Mouse (Mus musculus) embryonic facial prominence, embryonic 12.5 days (tissue): ENCODE data around the gene Slc25a41. TPM values are rescaled to one million over a fixed set of nuclear protein-coding genes. Genes with fewer than 3 reads are reported as not detected.

Experiments used
- ATAC-seq: fragments of 200-750 bp; cut with Nextera tagmentation; 2 replicates; pipeline ENCODE4 v1.8.0; 2017; ENCODE audit not compliant: insufficient number of reproducible peaks, insufficient read depth, low FRiP score, low TSS enrichment
- H3K27ac ChIP-seq: fragments of 300-500 bp; sonication (generic); 2 replicates; pipeline ENCODE4 v1.5.1; 2016; ENCODE audit warnings: mild to moderate bottlenecking
- H3K27me3 ChIP-seq: fragments of 300-500 bp; sonication (generic); 2 replicates; pipeline ENCODE4 v1.6.1; 2016; ENCODE audit warnings: mild to moderate bottlenecking, moderate library complexity
- H3K36me3 ChIP-seq: fragments of 300-500 bp; sonication (generic); 2 replicates; pipeline ENCODE4 v1.6.1; 2016; ENCODE audit warnings: mild to moderate bottlenecking
- H3K4me1 ChIP-seq: fragments of 300-500 bp; sonication (generic); 2 replicates; pipeline ENCODE4 v1.6.1; 2016
- H3K4me2 ChIP-seq: fragments of 300-500 bp; sonication (generic); replicated peaks from 2 replicates; pipeline ENCODE4 v1.6.1; 2016; ENCODE audit warnings: mild to moderate bottlenecking, moderate library complexity
- H3K4me3 ChIP-seq: fragments of 300-500 bp; sonication (generic); 2 replicates; pipeline ENCODE4 v1.5.1; 2016; ENCODE audit warnings: mild to moderate bottlenecking
- H3K9ac ChIP-seq: fragments of 300-500 bp; sonication (generic); 2 replicates; pipeline ENCODE4 v1.6.1; 2016; ENCODE audit warnings: mild to moderate bottlenecking, moderate library complexity
- H3K9me3 ChIP-seq: fragments of 300-500 bp; sonication (generic); 2 replicates; pipeline ENCODE4 v1.6.1; 2016; ENCODE audit warnings: mild to moderate bottlenecking, moderate library complexity
- WGBS: fragments of 180-500 bp; shearing (Covaris S2); methylation state at CpG from one replicate; pipeline ENCODE4 v1.1.7; 2016; 5-methylcytosine and 5-hydroxymethylcytosine counted together
- polyA plus RNA-seq: library from polyadenylated mRNA; unstranded; fragments of >200 nt; fragmentation: Nextera tagmentation; extraction: Ambion mirVana; gene quantifications from 2 replicates; pipeline ENCODE4 v1.2.1, GENCODE M21; 2016

Gene Slc25a41
- polyA plus RNA-seq, 1 experiment from 2014 or later = 0.13 TPM

- no peaks in the 10 kb centered on the region for H3K9me3 ChIP-seq
- no peak overlapping the region for H3K4me2 ChIP-seq
- H3K27me3 ChIP-seq = peaks cover 8% of the 10 kb centered on the region
- no peak overlapping the region for H3K9ac ChIP-seq
- ATAC-seq = no peak
- H3K36me3 ChIP-seq = no peaks in the 10 kb centered on the region
- H3K4me3 ChIP-seq = no peak overlapping the region
- no peaks in the 10 kb centered on the region for H3K4me1 ChIP-seq
- WGBS = 35% methylated on average over 8 of the region's 8 CpGs
- no peak overlapping the region for H3K27ac ChIP-seq
These were observed 2.5 kb downstream of the Slc25a41 start for GRCm38 (mm10) chr17:57038978-57039377.

- H3K4me2 ChIP-seq = peak overlapping the region; percentile 57; the same call in 1 of the 2 replicates
- peak overlapping the region; percentile 84 for H3K27ac ChIP-seq
- H3K4me1 ChIP-seq = peaks cover 11% of the 10 kb centered on the region
- no peaks in the 10 kb centered on the region for H3K9me3 ChIP-seq
- 85% methylated on average over 4 of the region's 4 CpGs for WGBS
- no peak for ATAC-seq
- 0 out of 2 replicates have a peak overlapping the region, but pooled peaks have one; percentile 37 for H3K4me3 ChIP-seq
- H3K9ac ChIP-seq = no peak overlapping the region
- H3K27me3 ChIP-seq = 0 out of 2 replicates have a peak, but pooled peaks cover under 1% of the 10 kb centered on the region
- H3K36me3 ChIP-seq = peaks cover 11% of the 10 kb centered on the region
These were observed 8.6 kb downstream of the Slc25a41 start for GRCm38 (mm10) chr17:57032854-57033253.

- Histone ChIP-seq H3K4me3 (peak overlapping the region; percentile 91), H3K9me3 (no peaks in the 10 kb centered on the region), H3K4me2 (peak overlapping the region; percentile 57), H3K4me1 (peaks cover 11% of the 10 kb centered on the region), H3K36me3 (peaks cover 21% of the 10 kb centered on the region), H3K27me3 (no peaks in the 10 kb centered on the region), H3K27ac (peak overlapping the region; percentile 84), H3K9ac (peak overlapping the region; percentile 16; the same call in 1 of the 2 replicates)
- under 1% methylated on average over 38 of the region's 38 CpGs for WGBS
- peak; percentile 100 for ATAC-seq
These were observed 9.6 kb downstream of the Slc25a41 start for GRCm38 (mm10) chr17:57031661-57032420.

DNA sequence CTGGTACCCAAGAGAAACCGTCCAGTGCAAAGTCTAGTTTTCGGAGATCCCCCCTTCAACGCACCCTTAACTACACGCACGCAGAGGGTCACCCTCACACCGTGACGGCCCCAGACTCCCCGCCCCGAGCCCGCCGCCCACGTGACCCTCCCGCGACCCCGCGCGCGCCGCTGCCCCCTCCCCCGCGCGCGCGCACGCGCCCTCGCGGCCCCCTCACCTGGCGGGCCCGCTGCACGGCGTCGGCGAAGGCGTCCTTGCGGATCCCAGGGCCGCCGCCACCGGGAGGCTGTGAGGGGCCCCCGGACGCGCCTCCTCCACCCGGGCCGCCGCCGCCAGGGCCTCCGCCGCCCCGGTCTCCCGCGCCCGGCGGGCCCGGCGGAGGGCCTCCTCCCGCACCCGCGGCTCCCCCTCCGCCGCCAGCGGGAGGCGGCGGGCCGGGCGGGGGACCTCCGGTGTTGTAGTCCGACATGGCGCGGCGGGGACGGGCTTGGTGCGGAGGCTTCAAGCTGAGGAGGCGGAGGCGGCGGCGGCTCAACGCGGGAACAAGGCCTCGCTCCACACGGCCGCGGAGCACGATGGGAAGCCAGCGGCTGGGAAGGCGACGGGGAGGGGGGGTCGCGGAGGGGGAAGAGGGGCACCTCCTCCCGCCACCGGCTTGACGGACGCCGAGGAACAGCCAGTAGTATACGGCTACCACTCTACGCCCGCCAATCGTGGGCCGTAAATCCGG is 10.4 kb downstream of the Slc25a41 start, which contains the start of gene Khsrp:
Gene Khsrp (minus strand): TSS at position 592 of the 730 bp plus-strand sequence.
- under 1% methylated on average over 77 of the region's 99 CpGs for WGBS
- H3K9me3 ChIP-seq = no peaks in the 10 kb centered on the region
- no peak for ATAC-seq

GRCm38 (mm10) chr17:57029691-57030090 is 11.8 kb downstream of the Slc25a41 start:
- Histone ChIP-seq H3K4me1 (peaks cover 11% of the 10 kb centered on the region), H3K9me3 (no peaks in the 10 kb centered on the region), H3K27me3 (no peaks in the 10 kb centered on the region), H3K27ac (no peak overlapping the region), H3K9ac (peak overlapping the region; percentile 100), H3K4me3 (peak overlapping the region; percentile 91), H3K4me2 (peak overlapping the region; percentile 94), H3K36me3 (peaks cover 42% of the 10 kb centered on the region)
- ATAC-seq = no peak
- 52% methylated on average over 8 of the region's 8 CpGs for WGBS

More for the DNA sequence above, 10.4 kb downstream of the Slc25a41 start, which contains the start of gene Khsrp:
- Histone ChIP-seq H3K9ac (peak within 1 kb of the TSS; percentile 100), H3K4me1 (peaks cover 11% of the 10 kb centered on the region), H3K27me3 (no peaks in the 10 kb centered on the region), H3K36me3 (peaks cover 28% of the 10 kb centered on the region), H3K4me2 (peak within 1 kb of the TSS; percentile 94), H3K4me3 (peak within 1 kb of the TSS; percentile 91), H3K27ac (peak within 1 kb of the TSS; percentile 94)

DNA sequence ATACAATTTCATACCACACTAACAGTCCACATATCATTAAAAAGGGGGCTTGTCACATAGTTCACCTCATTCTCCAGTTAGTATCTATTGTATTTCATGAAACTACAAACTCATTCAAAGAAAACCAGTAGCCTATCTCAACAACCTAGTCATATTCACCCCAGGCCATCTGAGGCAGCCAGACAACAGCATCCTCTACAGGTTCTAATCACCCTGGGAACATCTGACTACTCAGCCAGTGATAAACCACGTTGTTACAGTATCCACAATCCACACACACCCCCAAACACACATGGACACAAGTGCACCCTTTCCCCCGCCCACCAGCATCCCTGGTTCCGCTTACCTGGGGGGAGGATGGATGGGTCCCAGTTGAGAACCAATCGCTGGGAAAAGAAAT is 14.0 kb downstream of the Slc25a41 start:
- H3K36me3 ChIP-seq = peaks cover 64% of the 10 kb centered on the region
- WGBS = 91% methylated on average over 4 of the region's 4 CpGs
- no peak overlapping the region for H3K9ac ChIP-seq
- H3K4me1 ChIP-seq = peaks cover 11% of the 10 kb centered on the region
- no peaks in the 10 kb centered on the region for H3K27me3 ChIP-seq
- H3K27ac ChIP-seq = no peak overlapping the region
- ATAC-seq = no peak
- no peak overlapping the region for H3K4me3 ChIP-seq
- no peak overlapping the region for H3K4me2 ChIP-seq
- no peaks in the 10 kb centered on the region for H3K9me3 ChIP-seq

GRCm38 (mm10) chr17:57020960-57021359 is 20.5 kb downstream of the Slc25a41 start:
- H3K4me2 ChIP-seq = no peak overlapping the region
- no peak for ATAC-seq
- no peaks in the 10 kb centered on the region for H3K9me3 ChIP-seq
- peaks cover 65% of the 10 kb centered on the region for H3K36me3 ChIP-seq
- no peaks in the 10 kb centered on the region for H3K4me1 ChIP-seq
- no peak overlapping the region for H3K9ac ChIP-seq
- H3K4me3 ChIP-seq = no peak overlapping the region
- WGBS = 90% methylated on average over 5 of the region's 5 CpGs
- H3K27me3 ChIP-seq = no peaks in the 10 kb centered on the region
- no peak overlapping the region for H3K27ac ChIP-seq

DNA sequence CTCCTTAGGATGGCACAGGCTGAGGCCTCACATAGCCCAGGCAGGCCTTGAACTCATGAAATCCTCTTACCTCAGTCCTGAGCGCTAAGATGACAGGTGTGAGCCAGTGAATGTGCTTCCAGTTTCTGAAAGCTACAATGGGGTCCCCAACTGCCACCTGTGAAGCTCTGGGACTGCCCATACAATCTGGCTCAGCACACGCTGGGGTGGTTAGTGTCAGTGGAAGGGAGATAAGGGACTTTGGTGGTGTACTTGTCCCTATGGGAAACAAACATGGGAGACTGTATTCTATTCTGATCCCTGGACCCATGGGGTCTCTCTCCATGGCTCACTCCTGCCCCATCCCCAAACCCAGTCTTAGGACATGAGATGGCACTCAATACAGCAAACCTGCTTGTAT is 21.8 kb downstream of the Slc25a41 start:
- H3K27ac ChIP-seq = no peak overlapping the region
- H3K36me3 ChIP-seq = peaks cover 52% of the 10 kb centered on the region
- no peaks in the 10 kb centered on the region for H3K4me1 ChIP-seq
- H3K9ac ChIP-seq = no peak overlapping the region
- no peak overlapping the region for H3K4me2 ChIP-seq
- no peaks in the 10 kb centered on the region for H3K9me3 ChIP-seq
- H3K4me3 ChIP-seq = no peak overlapping the region
- no peaks in the 10 kb centered on the region for H3K27me3 ChIP-seq
- WGBS = 80% methylated on average over 2 of the region's 2 CpGs
- ATAC-seq = no peak

DNA sequence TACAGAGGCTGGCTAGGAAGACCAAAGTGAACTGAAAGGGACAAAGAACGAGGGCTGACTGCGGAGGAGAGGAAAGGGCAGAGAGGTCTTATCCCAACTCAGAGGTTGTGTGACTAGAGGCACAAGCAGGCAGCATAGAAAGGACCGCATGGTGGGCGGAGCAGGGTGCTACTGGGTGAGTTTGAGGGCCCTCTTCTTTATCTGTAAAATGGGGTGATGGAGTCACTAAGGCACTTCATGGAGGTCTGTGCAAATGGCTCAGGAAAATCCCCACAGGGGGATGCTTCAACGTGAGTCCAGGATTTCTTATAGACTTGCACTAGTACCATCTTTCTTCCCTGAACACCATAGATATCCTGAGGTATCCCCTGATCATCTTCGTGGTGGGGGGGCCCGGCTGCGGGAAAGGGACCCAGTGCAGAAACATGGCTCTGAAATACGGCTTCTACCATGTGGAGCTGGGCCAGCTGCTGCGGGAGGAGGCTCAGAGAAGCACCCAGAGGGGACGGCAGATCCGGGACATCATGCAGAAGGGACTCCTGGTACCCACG is 29.1 kb downstream of the Slc25a41 start:
- Histone ChIP-seq H3K27ac (peak overlapping the region; percentile 96), H3K9me3 (no peaks in the 10 kb centered on the region), H3K36me3 (peaks cover 14% of the 10 kb centered on the region), H3K4me3 (peak overlapping the region; percentile 82), H3K4me1 (peaks cover 16% of the 10 kb centered on the region; the same call in 1 of the 2 replicates), H3K9ac (peak overlapping the region; percentile 73), H3K4me2 (peak overlapping the region; percentile 64), H3K27me3 (no peaks in the 10 kb centered on the region)
- 73% methylated on average over 13 of the region's 13 CpGs for WGBS
- ATAC-seq = no peak

- peak; percentile 88 for ATAC-seq
- H3K27ac ChIP-seq = peak within 1 kb of the TSS; percentile 96
- H3K9ac ChIP-seq = peak within 1 kb of the TSS; percentile 84
- peaks cover 22% of the 10 kb centered on the region for H3K36me3 ChIP-seq
- WGBS = 1% methylated on average over 51 of the region's 51 CpGs
- peak within 1 kb of the TSS; percentile 88 for H3K4me2 ChIP-seq
- peak within 1 kb of the TSS; percentile 82 for H3K4me3 ChIP-seq
- H3K27me3 ChIP-seq = no peaks in the 10 kb centered on the region
- H3K4me1 ChIP-seq = peaks cover 16% of the 10 kb centered on the region; the same call in 1 of the 2 replicates
- no peaks in the 10 kb centered on the region for H3K9me3 ChIP-seq
These were observed 30.0 kb downstream of the Slc25a41 start, which contains the start of the genes Gtf2f1 and Gm17949 for GRCm38 (mm10) chr17:57011236-57012141. Gtf2f1 (minus strand) TSS chr17:57011288. Gm17949 (plus strand) TSS chr17:57011469.
